Mouse (Mus musculus): ENCODE data around the gene Shd.

DNA sequence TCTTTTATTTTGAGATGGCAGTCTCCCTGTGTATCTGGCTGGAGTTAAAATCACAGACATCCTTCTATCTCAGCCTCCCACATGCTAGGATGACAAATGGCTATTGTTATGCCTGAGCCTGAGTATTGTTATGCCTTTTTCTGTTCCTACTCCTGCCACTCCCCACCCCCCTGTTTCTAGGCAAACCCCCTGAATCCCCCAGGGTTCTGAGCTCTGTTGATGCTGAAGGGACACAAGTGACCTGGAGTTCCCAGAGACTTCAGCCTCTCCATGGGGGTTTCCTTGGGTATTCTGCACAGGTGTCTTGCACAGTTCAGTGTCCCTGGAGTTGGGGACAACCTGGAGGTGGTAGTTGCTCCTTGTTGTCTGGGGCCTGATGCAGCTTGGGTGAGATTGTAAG is 18.2 kb upstream of the Shd start:
- TF ChIP-seq CTCF (IDR thresholded peaks at IDR 0.05; ENCODE audit: extremely low read depth, insufficient read length, insufficient replicate concordance, low read depth, low read length) (no peak), POLR2A (IDR thresholded peaks at IDR 0.05; ENCODE audit: low read depth, low read length) (no peak)

Data from small intestine, adult 2 months (tissue).